Mouse (Mus musculus) embryonic facial prominence, embryonic 10.5 days (tissue): Measurements from ENCODE around the gene Josd2. TPM values are rescaled to one million over a fixed set of nuclear protein-coding genes. Genes with fewer than 3 reads are reported as not detected.

Experiments used
- DNase-seq: peaks from one replicate; pipeline ENCODE4 v3.0.0-alpha.2; 2017; ENCODE audit warnings: low spot score
- H3K27ac ChIP-seq: fragments of 300-500 bp; sonication (generic); replicated peaks from 2 replicates; pipeline ENCODE4 v1.5.1; 2016; ENCODE audit warnings: mild to moderate bottlenecking
- H3K27me3 ChIP-seq: fragments of 300-500 bp; sonication (generic); replicated peaks from 2 replicates; pipeline ENCODE4 v1.6.1; 2016; ENCODE audit warnings: low read depth, mild to moderate bottlenecking; ENCODE audit not compliant: poor library complexity, severe bottlenecking
- H3K36me3 ChIP-seq: fragments of 300-500 bp; sonication (generic); replicated peaks from 2 replicates; pipeline ENCODE4 v1.6.1; 2016; ENCODE audit warnings: mild to moderate bottlenecking, moderate library complexity
- H3K4me1 ChIP-seq: fragments of 300-500 bp; sonication (generic); 2 replicates; pipeline ENCODE4 v1.6.1; 2016
- H3K4me3 ChIP-seq: fragments of 300-500 bp; sonication (generic); 2 replicates; pipeline ENCODE4 v1.5.1; 2016; ENCODE audit warnings: mild to moderate bottlenecking, moderate library complexity
- H3K9me3 ChIP-seq: fragments of 300-500 bp; sonication (generic); 2 replicates; pipeline ENCODE4 v1.6.1; 2016; ENCODE audit warnings: mild to moderate bottlenecking
- WGBS: fragments of 180-500 bp; shearing (Covaris S2); methylation state at CpG from one replicate; pipeline ENCODE4 v1.1.7; 2016; 5-methylcytosine and 5-hydroxymethylcytosine counted together
- microRNA-seq: library from miRNA; unstranded; fragments of <30 nt; microRNA quantifications from one replicate; pipeline ENCODE4, GENCODE M21; 2017
- polyA plus RNA-seq: library from polyadenylated mRNA; unstranded; fragments of >200 nt; fragmentation: Nextera tagmentation; extraction: Ambion mirVana; gene quantifications from 2 replicates; pipeline ENCODE4 v1.2.1, GENCODE M21; 2016

Gene Josd2
- polyA plus RNA-seq, 1 experiment from 2014 or later: 80.3 TPM

GRCm38 (mm10) chr7:44497361-44498055, 29.7 kb downstream of the Josd2 start:
- peaks cover 24% of the 10 kb centered on the region for H3K4me1 ChIP-seq
- no peak for DNase-seq
- peaks cover 12% of the 10 kb centered on the region for H3K27me3 ChIP-seq
- peak overlapping the region; percentile 86 for H3K4me3 ChIP-seq
- WGBS: 79% methylated on average over 10 of the region's 10 CpGs
- peak overlapping the region; percentile 98 for H3K27ac ChIP-seq
- H3K9me3 ChIP-seq: no peaks in the 10 kb centered on the region
- peaks cover 23% of the 10 kb centered on the region for H3K36me3 ChIP-seq

- Histone ChIP-seq H3K27me3 (peaks cover 12% of the 10 kb centered on the region), H3K9me3 (no peaks in the 10 kb centered on the region), H3K4me3 (no peak overlapping the region), H3K36me3 (peaks cover 9% of the 10 kb centered on the region), H3K27ac (no peak overlapping the region), H3K4me1 (peaks cover 28% of the 10 kb centered on the region)
- 69% methylated on average over 1 of the region's 1 CpGs for WGBS
- DNase-seq: no peak
These were observed 31.1 kb downstream of the Josd2 start for GRCm38 (mm10) chr7:44498922-44499321.

GRCm38 (mm10) chr7:44500046-44500445, 32.3 kb downstream of the Josd2 start:
- Histone ChIP-seq H3K4me1 (peaks cover 23% of the 10 kb centered on the region), H3K4me3 (no peak overlapping the region), H3K27me3 (peaks cover 12% of the 10 kb centered on the region), H3K27ac (no peak overlapping the region), H3K36me3 (no peaks in the 10 kb centered on the region), H3K9me3 (0 out of 2 replicates have a peak, but pooled peaks cover 4% of the 10 kb centered on the region)
- no peak for DNase-seq
- 63% methylated on average over 20 of the region's 20 CpGs for WGBS

GRCm38 (mm10) chr7:44501563-44502115, 33.9 kb downstream of the Josd2 start:
- Histone ChIP-seq H3K27me3 (peaks cover 12% of the 10 kb centered on the region), H3K4me3 (no peak overlapping the region), H3K4me1 (peaks cover 15% of the 10 kb centered on the region), H3K9me3 (0 out of 2 replicates have a peak, but pooled peaks cover 4% of the 10 kb centered on the region), H3K27ac (no peak overlapping the region), H3K36me3 (no peaks in the 10 kb centered on the region)
- WGBS: 39% methylated on average over 5 of the region's 5 CpGs
- DNase-seq: peak; percentile 79

GRCm38 (mm10) chr7:44507491-44507890, 39.7 kb downstream of the Josd2 start:
- H3K4me3 ChIP-seq: no peak overlapping the region
- no peak for DNase-seq
- peaks cover 30% of the 10 kb centered on the region; the same call in 1 of the 2 replicates for H3K27me3 ChIP-seq
- H3K9me3 ChIP-seq: peaks cover 7% of the 10 kb centered on the region; the same call in 1 of the 2 replicates
- peaks cover 4% of the 10 kb centered on the region; the same call in 1 of the 2 replicates for H3K4me1 ChIP-seq
- H3K36me3 ChIP-seq: no peaks in the 10 kb centered on the region
- no peak overlapping the region for H3K27ac ChIP-seq

GRCm38 (mm10) chr7:44519240-44519913, 51.6 kb downstream of the Josd2 start:
- Histone ChIP-seq H3K27ac (no peak overlapping the region), H3K9me3 (no peaks in the 10 kb centered on the region), H3K4me1 (peaks cover 5% of the 10 kb centered on the region), H3K4me3 (no peak overlapping the region), H3K36me3 (no peaks in the 10 kb centered on the region), H3K27me3 (peaks cover 47% of the 10 kb centered on the region)
- DNase-seq: no peak
- WGBS: 72% methylated on average over 9 of the region's 9 CpGs

GRCm38 (mm10) chr7:44520990-44521389, 53.2 kb downstream of the Josd2 start:
- peaks cover 60% of the 10 kb centered on the region for H3K27me3 ChIP-seq
- H3K4me3 ChIP-seq: no peak overlapping the region
- no peak for DNase-seq
- H3K27ac ChIP-seq: no peak overlapping the region
- peaks cover 18% of the 10 kb centered on the region for H3K4me1 ChIP-seq
- no peaks in the 10 kb centered on the region for H3K36me3 ChIP-seq
- WGBS: 64% methylated on average over 3 of the region's 3 CpGs
- no peaks in the 10 kb centered on the region for H3K9me3 ChIP-seq

Small RNA genes lying within 50 kb of the gene (microRNA-seq; reads per million reads assigned to microRNA genes)
- not detected for gene Mir7052

Other genes starting within 250 kb of the Josd2 start
- not detected in 2 replicates for gene Klk1, start 242.6 kb upstream of the Josd2 start, polyA plus RNA-seq
- gene Gm36864, start 231.8 kb upstream of the Josd2 start, polyA plus RNA-seq: 0.10 TPM in 1 of 2 replicates, not detected in the other
- gene 1700028J19Rik, start 221.3 kb upstream of the Josd2 start, polyA plus RNA-seq: 1.1 TPM in 2 replicates
- 197 and 214 TPM in 2 replicates for gene 2410002F23Rik, start 221.3 kb upstream of the Josd2 start, polyA plus RNA-seq
- gene Acp4, start 210.6 kb upstream of the Josd2 start, polyA plus RNA-seq: 0.16 TPM in 1 of 2 replicates, not detected in the other
- gene Gm15517, start 206.5 kb upstream of the Josd2 start, polyA plus RNA-seq: not detected in 2 replicates
- gene Clec11a, start 161.1 kb upstream of the Josd2 start, polyA plus RNA-seq: 1.5 and 1.8 TPM in 2 replicates
- gene Shank1, start 157.7 kb upstream of the Josd2 start, polyA plus RNA-seq: 0.80 and 0.97 TPM in 2 replicates
- 1.8 and 2.4 TPM in 2 replicates for gene Syt3, start 83.9 kb upstream of the Josd2 start, polyA plus RNA-seq
- 1.1 and 1.9 TPM in 2 replicates for gene 1700008O03Rik, start 82.2 kb upstream of the Josd2 start, polyA plus RNA-seq
- gene Lrrc4b, start 39.0 kb upstream of the Josd2 start, polyA plus RNA-seq: 0.68 and 1.1 TPM in 2 replicates
- 0.64 TPM in 1 of 2 replicates, not detected in the other for gene Aspdh, start 2.6 kb upstream of the Josd2 start, polyA plus RNA-seq
- gene Emc10, start 28.5 kb downstream of the Josd2 start, polyA plus RNA-seq: 82.7 and 85.8 TPM in 2 replicates
- 13.5 and 14.4 TPM in 2 replicates for gene Fam71e1, start 28.6 kb downstream of the Josd2 start, polyA plus RNA-seq
- gene Mybpc2, start 56.7 kb downstream of the Josd2 start, polyA plus RNA-seq: 0.04 and 0.08 TPM in 2 replicates
- not detected in 2 replicates for gene Spib, start 64.1 kb downstream of the Josd2 start, polyA plus RNA-seq
- gene Pold1, start 80.9 kb downstream of the Josd2 start, polyA plus RNA-seq: 164 and 171 TPM in 2 replicates
- 75.0 and 77.6 TPM in 2 replicates for gene Nr1h2, start 86.0 kb downstream of the Josd2 start, polyA plus RNA-seq
- 0.78 and 0.88 TPM in 2 replicates for gene Napsa, start 104.4 kb downstream of the Josd2 start, polyA plus RNA-seq
- gene Kcnc3, start 122.7 kb downstream of the Josd2 start, polyA plus RNA-seq: 0.44 and 0.63 TPM in 2 replicates
- 2.7 and 4.3 TPM in 2 replicates for gene Myh14, start 202.9 kb downstream of the Josd2 start, polyA plus RNA-seq
- not detected in 2 replicates for gene Izumo2, start 240.8 kb downstream of the Josd2 start, polyA plus RNA-seq